Mouse (Mus musculus) liver, postnatal 0 days (tissue): ENCODE results near the gene Tcf3. TPM values are rescaled to one million over a fixed set of nuclear protein-coding genes. Genes with fewer than 3 reads are reported as not detected.
A peak's percentile ranks its signal among the peaks of the same experiment; 100 is the strongest.

Source experiments
- ATAC-seq: fragments of 200-750 bp; cut with Nextera tagmentation; 2 replicates; pipeline ENCODE4 v1.8.0; 2017; ENCODE audit warnings: mild to moderate bottlenecking, moderate library complexity
- DNase-seq: peaks from one replicate; pipeline ENCODE4 v3.0.0-alpha.2; 2016
- H3K27ac ChIP-seq: fragments of 300-500 bp; sonication (generic); 2 replicates; pipeline ENCODE4 v1.5.1; 2014; ENCODE audit warnings: antibody characterized with exemption, moderate library complexity, mild to moderate bottlenecking, low read depth
- H3K27me3 ChIP-seq: fragments of 300-500 bp; sonication (generic); 2 replicates; pipeline ENCODE4 v1.6.1; 2014; ENCODE audit warnings: low read length, control low read depth, mixed read lengths; ENCODE audit not compliant: insufficient read depth
- H3K36me3 ChIP-seq: fragments of 300-500 bp; sonication (generic); replicated peaks from 2 replicates; pipeline ENCODE4 v1.6.1; 2014; ENCODE audit warnings: mild to moderate bottlenecking, control low read depth, low read length, moderate library complexity, mixed read lengths; ENCODE audit not compliant: insufficient read depth
- H3K4me1 ChIP-seq: fragments of 300-500 bp; sonication (generic); 2 replicates; pipeline ENCODE4 v1.6.1; 2014; ENCODE audit warnings: antibody characterized with exemption, mild to moderate bottlenecking, control low read depth; ENCODE audit not compliant: insufficient read depth
- H3K4me2 ChIP-seq: fragments of 300-500 bp; sonication (generic); 2 replicates; pipeline ENCODE4 v1.6.1; 2014; ENCODE audit warnings: low read depth, mild to moderate bottlenecking, low read length, moderate library complexity, mixed read lengths
- H3K4me3 ChIP-seq: fragments of 300-500 bp; sonication (generic); 2 replicates; pipeline ENCODE4 v1.5.1; 2014; ENCODE audit warnings: low read depth, low read length
- H3K9ac ChIP-seq: fragments of 300-500 bp; sonication (generic); replicated peaks from 2 replicates; pipeline ENCODE4 v1.6.1; 2014; ENCODE audit warnings: mild to moderate bottlenecking, moderate library complexity
- H3K9me3 ChIP-seq: fragments of 300-500 bp; sonication (generic); 2 replicates; pipeline ENCODE4 v1.6.1; 2016; ENCODE audit warnings: mild to moderate bottlenecking, control low read depth, low read length, mixed read lengths
- CTCF ChIP-seq: sonication (generic); IDR thresholded peaks from 2 replicates; pipeline ENCODE4 v1.5.1; 2016; ENCODE audit warnings: antibody characterized with exemption, low read depth
- EP300 ChIP-seq: IDR thresholded peaks from 2 replicates; pipeline ENCODE4 v1.6.1; 2016; ENCODE audit warnings: antibody characterized with exemption, low read depth, mild to moderate bottlenecking
- WGBS: fragments of 180-500 bp; shearing (Covaris S2); extraction: QIAGEN DNeasy Blood & Tissue Kit; methylation state at CpG from one replicate; pipeline ENCODE4 v1.1.7; 2014; ENCODE audit not compliant: insufficient replicate concordance; 5-methylcytosine and 5-hydroxymethylcytosine counted together
- polyA plus RNA-seq: library from polyadenylated mRNA; unstranded; fragments of >200 nt; fragmentation: Nextera tagmentation; extraction: Ambion mirVana; gene quantifications from 2 replicates; pipeline ENCODE4 v1.2.1, GENCODE M21; 2015

Tcf3 gene
- polyA plus RNA-seq, 1 experiment from 2014 or later = 28.2 TPM

GRCm38 (mm10) chr10:80377716-80378115 lies 55.7 kb downstream of the Tcf3 start:
- 47% methylated on average over 10 of the region's 10 CpGs for WGBS
- no peak for ATAC-seq
- peaks cover under 1% of the 10 kb centered on the region; the same call in 1 of the 2 replicates for H3K27me3 ChIP-seq

GRCm38 (mm10) chr10:80376160-80376559 lies 57.3 kb downstream of the Tcf3 start:
- DNase-seq (peak; percentile 93), ATAC-seq (peak; percentile 61)
- no peaks in the 10 kb centered on the region; the same call in 1 of the 2 replicates for H3K4me1 ChIP-seq
- H3K27me3 ChIP-seq = peaks cover 7% of the 10 kb centered on the region; the same call in 1 of the 2 replicates
- H3K4me2 ChIP-seq = no peak overlapping the region
- TF ChIP-seq EP300 (no peak), CTCF (peak; percentile 94)
- 3% methylated on average over 7 of the region's 7 CpGs for WGBS
- H3K4me3 ChIP-seq = no peak overlapping the region
- H3K36me3 ChIP-seq = no peaks in the 10 kb centered on the region; the same call in 1 of the 2 replicates
- H3K9me3 ChIP-seq = no peaks in the 10 kb centered on the region
- H3K9ac ChIP-seq = no peak overlapping the region
- H3K27ac ChIP-seq = no peak overlapping the region

More at GRCm38 (mm10) chr10:80377716-80378115, 55.7 kb downstream of the Tcf3 start:
- no peaks in the 10 kb centered on the region for H3K9me3 ChIP-seq
- H3K4me2 ChIP-seq = no peak overlapping the region
- no peak overlapping the region for H3K27ac ChIP-seq
- H3K4me3 ChIP-seq = no peak overlapping the region
- TF ChIP-seq EP300 (no peak), CTCF (peak; percentile 77)
- no peaks in the 10 kb centered on the region for H3K4me1 ChIP-seq
- H3K36me3 ChIP-seq = peaks cover 13% of the 10 kb centered on the region
- DNase-seq = peak; percentile 61
- no peak overlapping the region for H3K9ac ChIP-seq

GRCm38 (mm10) chr10:80374063-80374462 lies 59.4 kb downstream of the Tcf3 start:
- peak; percentile 83 for DNase-seq
- Histone ChIP-seq H3K36me3 (no peaks in the 10 kb centered on the region), H3K27ac (no peak overlapping the region), H3K27me3 (peaks cover 7% of the 10 kb centered on the region; the same call in 1 of the 2 replicates), H3K9ac (no peak overlapping the region), H3K9me3 (no peaks in the 10 kb centered on the region), H3K4me1 (no peaks in the 10 kb centered on the region; the same call in 1 of the 2 replicates), H3K4me2 (no peak overlapping the region), H3K4me3 (no peak overlapping the region)
- peak; percentile 84 for TF ChIP-seq CTCF
- TF ChIP-seq EP300 = no peak
- peak; percentile 69 for ATAC-seq
- WGBS = 17% methylated on average over 6 of the region's 6 CpGs

GRCm38 (mm10) chr10:80372706-80373105 lies 60.7 kb downstream of the Tcf3 start:
- TF ChIP-seq CTCF (no peak), EP300 (no peak)
- Histone ChIP-seq H3K9ac (no peak overlapping the region), H3K4me1 (no peaks in the 10 kb centered on the region; the same call in 1 of the 2 replicates), H3K4me2 (no peak overlapping the region), H3K27ac (no peak overlapping the region), H3K9me3 (no peaks in the 10 kb centered on the region), H3K36me3 (no peaks in the 10 kb centered on the region), H3K27me3 (peaks cover 7% of the 10 kb centered on the region; the same call in 1 of the 2 replicates), H3K4me3 (no peak overlapping the region)
- no peak for DNase-seq
- ATAC-seq = no peak
- 80% methylated on average over 6 of the region's 6 CpGs for WGBS

GRCm38 (mm10) chr10:80371983-80372382 lies 61.5 kb downstream of the Tcf3 start:
- DNase-seq = no peak
- no peak overlapping the region for H3K27ac ChIP-seq
- no peak overlapping the region for H3K9ac ChIP-seq
- no peak overlapping the region for H3K4me2 ChIP-seq
- H3K36me3 ChIP-seq = no peaks in the 10 kb centered on the region
- no peak for TF ChIP-seq CTCF
- no peak for TF ChIP-seq EP300
- H3K27me3 ChIP-seq = peaks cover 7% of the 10 kb centered on the region; the same call in 1 of the 2 replicates
- no peaks in the 10 kb centered on the region; the same call in 1 of the 2 replicates for H3K4me1 ChIP-seq
- H3K4me3 ChIP-seq = no peak overlapping the region
- WGBS = 56% methylated on average over 9 of the region's 9 CpGs
- ATAC-seq = no peak
- H3K9me3 ChIP-seq = no peaks in the 10 kb centered on the region

- H3K36me3 ChIP-seq = no peaks in the 10 kb centered on the region
- H3K9ac ChIP-seq = no peak overlapping the region
- no peak overlapping the region for H3K27ac ChIP-seq
- ATAC-seq (peak; percentile 42; the same call in 1 of the 2 replicates), DNase-seq (no peak)
- 7% methylated on average over 12 of the region's 12 CpGs for WGBS
- TF ChIP-seq EP300 = no peak
- TF ChIP-seq CTCF = no peak
- H3K4me2 ChIP-seq = 0 out of 2 replicates have a peak overlapping the region, but pooled peaks have one; percentile 4
- no peak overlapping the region for H3K4me3 ChIP-seq
- peaks cover 7% of the 10 kb centered on the region; the same call in 1 of the 2 replicates for H3K27me3 ChIP-seq
- H3K9me3 ChIP-seq = no peaks in the 10 kb centered on the region
- no peaks in the 10 kb centered on the region; the same call in 1 of the 2 replicates for H3K4me1 ChIP-seq
Measured at GRCm38 (mm10) chr10:80371411-80371966, 62.0 kb downstream of the Tcf3 start.
